Comparison of ENCODE assay signal across 8 mouse cellular contexts in the genomic region with DNA sequence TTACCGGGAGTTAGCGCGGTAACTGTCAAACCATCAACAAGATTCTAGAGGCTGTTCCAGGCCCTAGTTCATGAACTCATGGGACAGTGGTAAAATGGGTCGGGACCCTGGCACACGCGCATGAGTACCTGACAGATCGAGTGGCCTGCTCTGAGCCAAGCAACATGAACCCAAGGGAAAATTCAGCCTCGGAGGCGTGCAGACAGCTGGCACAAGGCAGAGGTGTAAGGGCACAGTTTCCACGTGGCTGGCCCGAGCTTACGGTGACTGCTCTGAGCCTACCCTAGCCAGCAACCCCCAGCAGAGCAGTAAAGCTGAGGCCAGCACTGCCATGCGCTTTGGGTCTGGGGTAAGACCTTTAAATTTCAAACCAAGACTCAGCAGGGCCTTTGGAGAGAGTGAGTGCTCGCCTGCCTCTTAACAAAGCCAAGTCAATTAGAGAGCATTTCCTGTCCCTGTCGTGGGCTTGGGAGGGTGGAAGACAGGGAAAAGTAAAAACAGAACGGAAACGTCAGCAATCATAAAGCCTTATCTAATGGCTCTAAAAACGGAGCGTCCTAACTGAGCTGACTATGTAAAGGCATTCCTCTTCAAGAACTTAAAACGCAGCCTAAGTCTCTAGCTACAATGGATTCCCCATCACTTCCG. TPM values are rescaled to one million over a fixed set of nuclear protein-coding genes. Genes with fewer than 3 reads are reported as not detected.
DNase-seq lines count a peak whose midpoint lies in the region; ATAC-seq and TF ChIP-seq lines count a peak whose summit lies in the region.
"Had no signal": no experiment of that assay in that cellular context is flagged by ENCODE, and none has a peak within 500 bp of the region (broad histone marks: within the 10 kb centered on the region; RNA-seq: fewer than 3 reads in every experiment).

No protein-coding gene starts in this region.

- H3K9ac ChIP-seq in hindbrain, embryonic 11.5 days (ENCODE audit: low read depth, low read length), result peak overlapping the region; percentile 34; the same call in 1 of the 2 replicates
- H3K9ac ChIP-seq in liver, embryonic 12.5 days, result no peak overlapping the region
- H3K9ac ChIP-seq: liver, embryonic 14.5 days had no signal

- no peak overlapping the region for H3K4me3 ChIP-seq in bone marrow macrophage, adult 2 months (ENCODE audit: insufficient read depth, low read length)
- no peak overlapping the region for H3K4me3 ChIP-seq in hindbrain, embryonic 11.5 days (ENCODE audit: low read depth, low read length)
- no peak overlapping the region for H3K4me3 ChIP-seq in liver, embryonic 12.5 days

- TF ChIP-seq POLR2A in bone marrow macrophage, adult 2 months (IDR thresholded peaks at IDR 0.05; ENCODE audit: borderline replicate concordance, low read depth, low read length), result no peak

- H3K27ac ChIP-seq in bone marrow macrophage, adult 2 months (ENCODE audit: insufficient read depth, low read depth, low read length), result peak overlapping the region; percentile 70
- peak overlapping the region; percentile 98 for H3K27ac ChIP-seq in hindbrain, embryonic 11.5 days (ENCODE audit: low read depth, low read length)
- H3K27ac ChIP-seq in liver, embryonic 12.5 days, result peak overlapping the region; percentile 78
- H3K27ac ChIP-seq: liver, embryonic 14.5 days had no signal

- no peak for TF ChIP-seq CTCF in bone marrow macrophage, adult 2 months (IDR thresholded peaks at IDR 0.05; ENCODE audit: low read depth, low read length)

- peak; percentile 48 for DNase-seq in MN1 (ENCODE audit: low spot score)
- DNase-seq in hindbrain, embryonic 11.5 days (ENCODE audit: low spot score), result no peak
- DNase-seq in urinary bladder, postnatal 10 days (ENCODE audit: low spot score), result no peak
- no peak for DNase-seq in ovary, postnatal 14 days (ENCODE audit: low spot score)
- DNase-seq in left cerebral cortex, adult 11 months (ENCODE audit: low spot score), result no peak

- peaks cover 66% of the 10 kb centered on the region for H3K4me1 ChIP-seq in bone marrow macrophage, adult 2 months (ENCODE audit: control insufficient read depth, insufficient read depth, low read length)
- peaks cover 42% of the 10 kb centered on the region for H3K4me1 ChIP-seq in hindbrain, embryonic 11.5 days (replicated peaks; ENCODE audit: control insufficient read depth, insufficient read depth, low read length)
- H3K4me1 ChIP-seq in liver, embryonic 12.5 days, result peaks cover 74% of the 10 kb centered on the region

- no peak overlapping the region for H3K4me2 ChIP-seq in hindbrain, embryonic 11.5 days (replicated peaks; ENCODE audit: low read depth, low read length)
- no peak overlapping the region for H3K4me2 ChIP-seq in liver, embryonic 12.5 days

- H3K9me3 ChIP-seq in hindbrain, embryonic 11.5 days (ENCODE audit: control insufficient read depth, low read length), result no peaks in the 10 kb centered on the region
- no peaks in the 10 kb centered on the region for H3K9me3 ChIP-seq in liver, embryonic 12.5 days (replicated peaks)

- no peak for ATAC-seq in hindbrain, embryonic 11.5 days (ENCODE audit: low FRiP score)
- ATAC-seq in liver, embryonic 12.5 days, result no peak

- H3K27me3 ChIP-seq in hindbrain, embryonic 11.5 days (ENCODE audit: control insufficient read depth, insufficient read depth, low read length), result no peaks in the 10 kb centered on the region
- no peaks in the 10 kb centered on the region for H3K27me3 ChIP-seq in liver, embryonic 12.5 days (replicated peaks)

- 47% methylated on average over 21 of the region's 21 CpGs for WGBS in hindbrain, embryonic 11.5 days
- 44% methylated on average over 21 of the region's 21 CpGs for whole genome bisulfite sequencing in liver, embryonic 12.5 days (ENCODE audit: insufficient replicate concordance)

- H3K36me3 ChIP-seq in hindbrain, embryonic 11.5 days (ENCODE audit: control insufficient read depth, insufficient read depth, low read length), result no peaks in the 10 kb centered on the region
- H3K36me3 ChIP-seq in liver, embryonic 12.5 days, result peaks cover 17% of the 10 kb centered on the region

RNA-seq across cellular contexts. Expression of a gene that starts 38.0 kb away (rescaled TPM):
- 156 and 194 TPM in 2 replicates for polyA plus RNA-seq in bone marrow macrophage, adult 2 months (2012; ENCODE audit: insufficient read depth, insufficient read length, missing spikeins)
- polyA plus RNA-seq in hindbrain, embryonic 11.5 days (2014; fragmentation: Nextera tagmentation; extraction: Ambion mirVana), result 192 and 230 TPM in 2 replicates
- polyA plus RNA-seq in liver, embryonic 12.5 days (2016; fragmentation: Nextera tagmentation; extraction: Ambion mirVana), result 78.7 and 78.8 TPM in 2 replicates

RNA-seq across cellular contexts. Expression of a gene that starts 38.1 kb away (rescaled TPM):
- 318 and 365 TPM in 2 replicates for polyA plus RNA-seq in bone marrow macrophage, adult 2 months (2012; ENCODE audit: insufficient read depth, insufficient read length, missing spikeins)
- polyA plus RNA-seq in hindbrain, embryonic 11.5 days (2014; fragmentation: Nextera tagmentation; extraction: Ambion mirVana), result 0.96 and 1.0 TPM in 2 replicates
- polyA plus RNA-seq in liver, embryonic 12.5 days (2016; fragmentation: Nextera tagmentation; extraction: Ambion mirVana), result 10.8 and 11.6 TPM in 2 replicates

Comparison
In these comparisons a context has a peak if more than half of its experiments do, and no peak if none do; other contexts are left out.
1. RNA of a gene that starts 38.1 kb away (polyA plus RNA-seq): 318 to 365 TPM in bone marrow macrophage, adult 2 months; 10.8 to 11.6 TPM in liver, embryonic 12.5 days and 0.96 to 1.0 TPM in hindbrain, embryonic 11.5 days; every median in the first group is over 10 times any median in the second.
2. Peak in every context shown above with its lines, with median percentiles within 50 percentile points of each other: H3K27ac ChIP-seq.